Mouse (Mus musculus) A20 (cell line): ENCODE results near the gene Pik3c2a.
A peak's percentile ranks its signal among the peaks of the same experiment; 100 is the strongest.

Experiments
- DNase-seq: peaks from one replicate; pipeline ENCODE4 v3.0.0-alpha.2; 2011; ENCODE audit warnings: low read depth, low spot score

Pik3c2a gene

DNA sequence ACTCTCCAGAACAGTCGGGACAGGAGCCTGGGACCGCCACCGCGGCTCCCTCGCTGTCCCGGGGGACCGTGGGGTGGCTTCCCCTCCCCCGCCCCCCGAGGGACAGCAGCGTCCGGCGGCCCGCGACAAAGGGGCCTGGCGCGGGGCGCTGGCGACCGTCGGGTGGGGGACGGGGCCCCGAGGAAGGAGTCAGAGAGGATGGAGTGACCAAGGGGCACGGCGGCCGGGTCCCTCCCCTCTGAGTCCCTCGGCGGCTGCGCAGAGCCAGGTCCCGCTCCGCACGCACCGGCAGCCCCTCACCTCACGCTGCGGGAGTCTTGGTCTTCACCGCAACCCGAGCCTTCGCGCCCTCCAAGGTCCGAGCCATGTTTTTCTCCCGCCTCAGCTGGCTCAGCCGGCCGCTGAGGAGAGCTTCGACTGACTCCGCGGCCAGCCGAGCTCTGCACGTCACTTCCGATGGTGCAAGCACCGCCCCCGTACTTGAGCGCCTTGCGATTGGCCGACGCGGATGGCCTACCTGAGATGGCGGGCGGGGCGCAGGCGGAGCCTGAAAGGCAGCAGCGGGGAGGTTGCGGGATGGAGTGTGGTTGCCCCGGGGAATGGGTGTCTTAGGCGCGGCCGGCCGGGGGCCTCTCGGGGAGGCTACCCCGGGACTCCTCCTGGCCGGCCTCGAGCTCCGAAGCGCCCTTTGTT lies at the start of gene Pik3c2a:
Gene Pik3c2a (minus strand): TSS at position 446 of the 693 bp plus-strand sequence.
- peak; percentile 98 for DNase-seq

- DNase-seq, result peak; percentile 31
These were observed 47.9 kb upstream of the Pik3c2a start for GRCm38 (mm10) chr7:116491113-116491512.

DNA sequence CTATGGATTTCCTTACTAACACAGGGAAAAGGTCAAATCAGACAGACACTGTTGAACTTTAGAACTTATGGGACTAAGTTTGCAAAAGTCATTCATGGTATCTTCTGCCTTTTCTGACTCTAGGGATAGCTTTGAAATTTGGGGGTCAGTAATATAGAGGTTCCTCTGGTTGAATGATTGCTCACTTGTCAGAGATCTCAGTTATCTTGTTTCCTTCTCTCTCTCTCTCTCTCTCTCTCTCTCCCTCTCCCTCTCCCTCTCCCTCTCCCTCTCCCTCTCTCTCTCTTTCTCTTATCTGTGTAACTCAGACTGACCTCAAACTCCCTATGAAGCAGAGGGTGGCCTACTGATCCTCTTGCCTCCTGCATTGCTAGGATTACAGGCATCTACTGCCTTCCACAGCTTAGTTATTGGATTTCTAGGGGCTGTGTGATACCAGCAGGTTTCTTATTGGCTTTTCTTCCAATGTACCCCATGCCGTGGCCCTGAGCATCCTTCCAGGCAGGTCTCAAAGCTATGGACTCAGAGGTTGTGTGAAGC lies 41.9 kb upstream of the Pik3c2a start:
- DNase-seq, result no peak

DNA sequence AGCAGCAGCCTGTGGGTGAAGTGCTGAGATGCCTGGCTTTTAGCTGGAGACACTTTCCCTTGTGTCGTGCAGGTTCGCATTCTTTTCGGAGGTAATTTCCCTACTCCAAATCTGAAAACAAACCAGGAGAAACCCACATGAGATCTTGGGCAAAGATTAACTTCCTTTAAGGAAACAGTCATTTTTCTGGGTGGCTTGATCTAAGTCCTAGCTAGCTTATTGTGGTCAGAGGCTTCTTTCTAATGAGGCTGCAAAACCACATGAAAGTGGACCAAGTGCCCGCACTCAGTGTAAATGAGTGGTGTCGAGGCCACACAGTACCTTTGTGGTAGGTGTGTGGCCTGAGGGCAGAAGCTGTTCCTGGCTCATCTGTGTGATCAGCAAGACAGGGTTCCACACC lies 41.0 kb upstream of the Pik3c2a start:
- no peak for DNase-seq

DNA sequence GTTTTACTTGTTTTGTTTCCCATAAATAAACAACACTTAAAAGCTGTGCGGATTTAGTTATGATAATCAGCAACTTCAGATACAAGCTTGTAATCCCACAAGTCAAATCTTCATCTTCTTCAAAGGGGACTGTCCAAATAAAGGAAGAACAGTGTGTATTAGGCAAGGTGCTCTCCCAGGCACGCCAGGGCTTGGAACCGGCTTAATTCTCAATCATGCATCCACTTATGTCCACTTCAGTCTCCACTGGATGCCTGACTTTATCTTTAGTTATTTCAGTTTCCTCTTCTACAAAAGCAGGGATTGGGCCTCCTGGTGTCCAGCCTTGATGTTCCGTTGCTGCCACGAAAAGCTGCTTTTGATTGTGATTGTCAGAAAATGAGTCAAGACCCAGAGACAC lies 40.5 kb upstream of the Pik3c2a start:
- DNase-seq, result no peak

DNA sequence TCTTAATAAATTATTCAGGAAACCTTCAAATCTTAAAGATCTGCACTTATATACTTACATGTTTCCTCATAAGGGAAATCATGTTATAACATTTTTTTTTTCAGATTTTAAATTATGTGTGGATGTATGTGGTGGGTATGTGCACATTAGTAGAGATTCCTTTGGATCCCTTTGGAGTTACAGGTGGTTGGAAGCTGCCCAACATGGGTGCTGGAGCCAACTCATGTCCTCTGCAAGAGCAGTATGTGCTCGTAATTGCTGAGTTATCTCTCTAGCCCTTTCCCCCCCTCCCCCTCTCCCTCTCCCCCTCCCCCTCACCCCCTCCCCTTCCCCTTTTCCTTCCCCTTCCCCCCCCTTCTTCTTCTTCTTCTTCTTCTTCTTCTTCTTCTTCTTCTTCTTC lies 39.9 kb upstream of the Pik3c2a start:
- DNase-seq, result no peak

GRCm38 (mm10) chr7:116476264-116476663 lies 33.0 kb upstream of the Pik3c2a start:
- peak; percentile 53 for DNase-seq

GRCm38 (mm10) chr7:116475836-116476235 lies 32.6 kb upstream of the Pik3c2a start:
- no peak for DNase-seq

DNA sequence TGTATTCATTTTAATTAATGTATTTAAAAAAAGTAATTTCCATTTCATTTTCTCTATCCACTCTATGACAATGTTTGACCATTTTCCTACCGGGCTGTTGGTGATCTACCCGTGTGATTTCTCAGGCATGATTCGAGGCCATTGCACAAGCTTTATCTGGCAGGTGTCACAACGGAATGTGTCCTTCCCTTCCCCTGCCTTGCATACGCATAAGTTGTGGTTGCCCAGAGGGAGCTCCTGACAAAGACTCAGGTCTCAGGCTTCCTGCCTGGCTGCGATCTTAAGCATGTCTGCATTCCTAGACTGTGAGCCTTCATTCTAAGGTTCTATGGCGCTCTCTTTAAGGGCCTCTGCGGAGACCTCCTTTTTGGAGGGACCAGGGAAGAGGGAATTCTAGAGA lies 18.9 kb upstream of the Pik3c2a start:
- DNase-seq, result no peak

- peak; percentile 91 for DNase-seq
These were observed 15.8 kb upstream of the Pik3c2a start for GRCm38 (mm10) chr7:116458985-116459441.

GRCm38 (mm10) chr7:116457391-116457790 lies 14.1 kb upstream of the Pik3c2a start:
- no peak for DNase-seq

DNA sequence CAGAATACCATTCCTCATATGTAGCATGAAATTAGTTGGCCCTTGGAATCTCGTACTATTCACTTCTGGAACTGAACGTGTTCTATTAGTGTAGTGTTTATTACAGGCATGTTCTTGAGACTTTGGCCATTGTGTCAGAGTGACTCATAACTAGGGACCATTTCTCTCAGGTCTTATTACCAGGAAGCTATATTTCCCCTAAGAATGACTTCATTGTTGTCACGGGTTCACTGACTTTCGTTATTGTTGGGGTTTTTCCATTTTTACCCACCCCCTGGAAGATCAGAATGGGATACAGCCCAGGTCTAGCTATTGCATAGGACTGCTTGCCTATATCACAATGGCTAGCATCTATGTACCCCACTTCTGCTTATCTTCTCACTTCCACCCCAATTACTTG lies 13.7 kb upstream of the Pik3c2a start:
- no peak for DNase-seq

DNA sequence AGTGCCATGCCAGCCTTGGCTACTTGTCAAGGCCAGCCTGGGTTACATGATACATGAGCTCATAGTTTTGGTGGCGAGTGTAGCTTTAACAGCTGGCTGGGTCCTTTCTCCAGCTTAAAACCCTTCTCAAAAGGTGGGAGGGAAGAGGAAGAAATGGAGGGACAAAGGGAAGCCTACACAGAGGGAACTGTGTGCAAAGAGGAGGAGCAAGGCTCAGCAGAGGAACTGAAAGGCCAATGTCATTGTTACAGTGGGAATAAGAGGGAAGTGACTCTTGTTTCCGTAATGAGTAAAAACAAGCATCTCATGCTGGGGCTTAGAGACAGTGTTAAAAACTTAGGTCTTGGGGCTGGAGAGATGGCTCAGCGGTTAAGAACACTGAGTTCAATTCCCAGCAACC lies 3.4 kb upstream of the Pik3c2a start:
- peak; percentile 43 for DNase-seq

DNA sequence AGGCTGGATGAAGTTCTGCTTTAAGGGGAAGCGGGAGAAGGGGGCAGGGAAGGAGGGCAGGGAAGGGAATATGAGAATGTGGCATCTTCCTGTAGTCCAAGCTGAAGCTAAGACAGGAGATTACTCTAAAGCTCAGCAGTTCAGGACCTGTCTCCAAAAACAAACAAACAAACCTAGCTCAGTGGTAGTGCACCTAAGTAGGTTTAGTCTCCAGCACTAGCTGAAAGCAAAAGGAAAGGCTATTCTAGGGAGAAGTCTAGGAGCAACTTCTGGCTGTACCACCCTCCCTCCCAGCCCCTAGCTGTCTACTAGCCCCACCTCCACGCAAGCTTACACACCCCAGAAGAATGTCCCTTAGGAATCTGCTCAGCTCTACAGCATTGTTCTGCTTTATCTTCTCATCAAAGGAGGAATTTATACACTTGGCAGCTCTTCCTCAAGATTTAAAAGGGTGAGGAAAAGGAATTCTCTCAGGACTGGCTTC lies 1.1 kb upstream of the Pik3c2a start:
- DNase-seq, result peak; percentile 30

DNA sequence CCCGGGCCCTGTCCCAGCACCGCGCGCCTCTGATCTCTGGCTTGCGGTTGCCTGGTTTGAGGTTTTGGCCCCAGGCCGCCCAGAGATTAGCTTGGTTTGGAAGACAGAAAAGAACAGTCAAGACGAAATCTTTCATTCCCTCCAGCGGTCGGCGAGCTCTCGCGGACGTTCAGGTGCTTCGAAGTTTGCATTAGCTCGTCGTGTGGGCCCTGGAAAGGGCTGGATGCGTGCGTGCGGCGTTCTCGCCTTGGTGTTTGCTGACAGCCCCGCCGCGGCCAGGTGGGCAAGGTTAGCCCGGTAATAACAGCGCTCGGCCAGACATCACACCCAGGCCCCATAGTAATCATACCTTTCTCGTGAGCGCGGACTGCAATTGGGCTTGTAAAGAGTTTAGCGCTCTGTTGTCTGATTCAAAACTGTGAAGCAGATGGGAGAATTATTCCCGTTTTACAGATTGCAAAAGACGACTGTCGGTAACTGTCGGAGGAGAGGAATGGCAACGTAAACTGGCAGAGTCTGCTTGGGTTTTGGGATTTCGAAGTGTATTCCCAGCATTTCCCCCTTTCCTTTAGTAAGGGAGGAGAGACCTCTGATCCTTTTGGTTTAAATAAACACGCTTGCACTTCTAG lies 562 bp upstream of the Pik3c2a start:
- no peak for DNase-seq

GRCm38 (mm10) chr7:116442226-116442625 lies 1.0 kb downstream of the Pik3c2a start:
- no peak for DNase-seq

- DNase-seq, result no peak
These were observed 1.9 kb downstream of the Pik3c2a start for GRCm38 (mm10) chr7:116441346-116441745.

DNA sequence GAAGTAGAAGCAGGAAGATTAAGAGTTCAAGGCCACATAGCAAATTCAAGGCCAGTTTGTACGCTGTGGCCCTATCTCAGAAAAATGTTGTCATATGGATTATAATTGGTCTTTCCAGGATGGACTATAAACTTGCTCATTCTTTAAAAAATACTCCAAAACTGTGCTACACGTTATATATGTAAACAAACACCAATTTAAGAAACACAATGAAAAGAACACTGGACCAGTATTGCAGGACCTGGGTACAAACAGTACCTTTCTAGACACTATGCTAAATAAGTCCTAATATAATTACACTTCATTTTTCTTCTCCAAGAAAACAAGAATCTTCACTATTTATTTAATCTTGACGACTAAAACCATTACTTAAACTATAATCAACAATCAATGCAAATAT lies 11.6 kb downstream of the Pik3c2a start:
- no peak for DNase-seq

- no peak for DNase-seq
These were observed 12.3 kb downstream of the Pik3c2a start for GRCm38 (mm10) chr7:116430926-116431325.

DNA sequence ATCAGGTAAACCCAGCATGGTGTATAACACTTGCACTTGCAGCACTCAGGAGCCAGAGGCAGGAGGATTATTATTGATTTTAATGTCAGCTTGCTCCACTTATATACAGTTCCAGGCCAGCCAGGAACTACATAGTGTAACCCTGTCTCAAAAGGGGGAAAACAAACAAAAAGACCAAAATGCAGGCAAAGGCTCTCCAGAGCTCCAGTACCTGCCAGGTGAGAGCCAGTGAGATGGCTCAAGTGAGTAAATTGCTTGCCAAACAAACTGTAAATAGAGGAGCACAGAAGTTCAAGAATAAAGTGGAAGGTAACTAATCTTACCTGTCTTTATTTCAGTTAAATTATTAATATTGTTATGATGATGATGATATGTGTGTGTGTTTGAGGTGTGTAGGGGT lies 16.0 kb downstream of the Pik3c2a start:
- DNase-seq, result no peak

DNA sequence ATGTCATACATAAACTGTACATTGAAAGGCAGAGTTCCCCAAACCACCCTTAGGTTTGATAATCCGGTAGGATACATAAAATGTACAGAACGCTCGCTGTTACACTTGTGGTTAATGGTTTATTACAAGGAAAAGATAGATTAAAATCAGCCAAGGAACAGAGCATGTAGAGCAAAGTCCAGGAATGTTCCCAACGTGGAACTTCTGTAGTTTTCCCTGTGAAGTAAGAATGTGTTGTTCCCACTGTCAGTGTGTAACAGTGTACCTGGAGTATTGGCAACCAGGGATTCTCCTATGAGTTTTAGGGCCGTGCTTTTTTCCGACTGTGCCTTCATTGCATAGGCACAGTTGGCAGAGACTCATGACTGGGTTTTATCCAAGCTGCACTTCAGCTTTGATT lies 17.5 kb downstream of the Pik3c2a start:
- DNase-seq, result no peak

- DNase-seq, result no peak
These were observed 22.2 kb downstream of the Pik3c2a start for GRCm38 (mm10) chr7:116421081-116421480.

- peak; percentile 49 for DNase-seq
These were observed 33.8 kb downstream of the Pik3c2a start for GRCm38 (mm10) chr7:116409438-116409837.
